Mouse (Mus musculus) CH12.LX (cell line): ENCODE data around the gene Nrp2. TPM values are rescaled to one million over a fixed set of nuclear protein-coding genes. Genes with fewer than 3 reads are reported as not detected.
A peak's percentile ranks its signal among the peaks of the same experiment; 100 is the strongest.

ENCODE experiments used
- DNase-seq: peaks from one replicate; pipeline ENCODE4 v3.0.0-alpha.2; 2013; ENCODE audit errors: extremely low read depth
- H3K27ac ChIP-seq: 2 replicates; pipeline ENCODE4 v1.5.1; 2012; ENCODE audit warnings: low read depth, mild to moderate bottlenecking, control low read depth, moderate library complexity; ENCODE audit not compliant: insufficient read depth
- H3K27me3 ChIP-seq: replicated peaks from 2 replicates; pipeline ENCODE3; 2012; ENCODE audit warnings: inconsistent platforms
- H3K36me3 ChIP-seq, 2 experiments: replicated peaks in 1 of 2; 2 replicates each; pipeline versions ENCODE3 to v1.6.1; 2012; ENCODE audit warnings: inconsistent platforms in 1 of 2, low read length in 1 of 2, mild to moderate bottlenecking in 1 of 2, mixed read lengths in 1 of 2, moderate library complexity in 1 of 2; ENCODE audit not compliant: control insufficient read depth in 1 of 2, insufficient read depth in 1 of 2
- H3K4me1 ChIP-seq, 2 experiments: 2 replicates each; pipeline ENCODE4 v1.6.1; 2012; ENCODE audit warnings: inconsistent platforms in 1 of 2, moderate library complexity in 1 of 2; ENCODE audit not compliant: insufficient read depth in 2 of 2, control insufficient read depth in 1 of 2
- H3K4me2 ChIP-seq: 2 replicates; pipeline ENCODE4 v1.6.1; 2012; ENCODE audit warnings: low read depth, mild to moderate bottlenecking, control low read depth; ENCODE audit not compliant: poor library complexity, insufficient read depth, severe bottlenecking
- H3K4me3 ChIP-seq, 3 experiments: fragments of 150-350 bp in 1 of 3; sonication (generic) in 1 of 3; replicated peaks in 1 of 3; 2 replicates each; pipeline versions ENCODE3 to v1.5.1; 2011 to 2012; ENCODE audit warnings: low read depth in 2 of 3, low read length in 2 of 3, mild to moderate bottlenecking in 2 of 3, moderate library complexity in 2 of 3, control low read depth in 1 of 3, improper control_type of control experiment in 1 of 3, inconsistent platforms in 1 of 3, mixed read lengths in 1 of 3; ENCODE audit not compliant: poor library complexity in 1 of 3
- H3K79me2 ChIP-seq: replicated peaks from 2 replicates; pipeline ENCODE4 v1.6.1; 2012; ENCODE audit warnings: mild to moderate bottlenecking, moderate library complexity; ENCODE audit not compliant: control insufficient read depth, poor library complexity, insufficient read depth, severe bottlenecking; ENCODE audit errors: extremely low read depth
- H3K9ac ChIP-seq: 2 replicates; pipeline ENCODE4 v1.6.1; 2012; ENCODE audit warnings: low read depth, mild to moderate bottlenecking, control low read depth, moderate library complexity; ENCODE audit not compliant: insufficient read depth
- H3K9me3 ChIP-seq: replicated peaks from 2 replicates; pipeline ENCODE3; 2012; ENCODE audit warnings: low read length, inconsistent platforms, mixed read lengths
- BHLHE40 ChIP-seq: IDR thresholded peaks from 2 replicates; pipeline ENCODE4 v1.6.1; 2011; ENCODE audit warnings: mild to moderate bottlenecking, low read depth, low read length, improper control_type of control experiment
- CHD2 ChIP-seq: IDR thresholded peaks from 2 replicates; pipeline ENCODE4 v1.6.1; 2011; ENCODE audit warnings: low read length, improper control_type of control experiment
- CTCF ChIP-seq, 2 experiments: IDR thresholded peaks in 1 of 2; conservative IDR thresholded peaks in 1 of 2; 2 replicates each; pipeline ENCODE4 v1.5.1; 2011 to 2012; ENCODE audit warnings: low read depth in 2 of 2, low read length in 2 of 2, improper control_type of control experiment in 1 of 2, inconsistent platforms in 1 of 2, mild to moderate bottlenecking in 1 of 2, moderate library complexity in 1 of 2
- E2F4 ChIP-seq: IDR thresholded peaks from 2 replicates; pipeline ENCODE4 v1.6.1; 2011; ENCODE audit warnings: low read depth, low read length, improper control_type of control experiment; ENCODE audit not compliant: insufficient replicate concordance
- ELF1 ChIP-seq: IDR thresholded peaks from 2 replicates; pipeline ENCODE4 v1.6.1; 2014; ENCODE audit warnings: low read depth, mild to moderate bottlenecking, inconsistent platforms, low read length, improper control_type of control experiment
- EP300 ChIP-seq: IDR thresholded peaks from 2 replicates; pipeline ENCODE4 v1.6.1; 2011; ENCODE audit warnings: low read length, improper control_type of control experiment
- GABPA ChIP-seq: IDR thresholded peaks from 2 replicates; pipeline ENCODE4 v1.6.1; 2012; ENCODE audit warnings: low read depth, low read length, improper control_type of control experiment, inconsistent platforms; ENCODE audit not compliant: insufficient replicate concordance
- IRF4 ChIP-seq: IDR thresholded peaks from 2 replicates; pipeline ENCODE4 v1.6.1; 2014; ENCODE audit warnings: low read depth, mild to moderate bottlenecking, inconsistent platforms, low read length, improper control_type of control experiment
- JUN ChIP-seq: IDR thresholded peaks from 2 replicates; pipeline ENCODE4 v1.6.1; 2011; ENCODE audit warnings: low read depth, mild to moderate bottlenecking, low read length, improper control_type of control experiment, moderate library complexity; ENCODE audit not compliant: insufficient read depth
- MAX ChIP-seq: IDR thresholded peaks from 2 replicates; pipeline ENCODE4 v1.6.1; 2011; ENCODE audit warnings: low read length, improper control_type of control experiment
- MAZ ChIP-seq: IDR thresholded peaks from 2 replicates; pipeline ENCODE4 v1.6.1; 2012; ENCODE audit warnings: low read depth, mild to moderate bottlenecking, inconsistent platforms, low read length, improper control_type of control experiment, moderate library complexity
- MEF2A ChIP-seq: IDR thresholded peaks from 2 replicates; pipeline ENCODE4 v1.6.1; 2014; ENCODE audit warnings: low read depth, mild to moderate bottlenecking, inconsistent platforms, low read length, improper control_type of control experiment, borderline replicate concordance
- MXI1 ChIP-seq: IDR thresholded peaks from 2 replicates; pipeline ENCODE4 v1.6.1; 2011; ENCODE audit warnings: mild to moderate bottlenecking, low read depth, low read length, improper control_type of control experiment
- MYC ChIP-seq: IDR thresholded peaks from 2 replicates; pipeline ENCODE4 v1.6.1; 2011; ENCODE audit warnings: low read depth, mild to moderate bottlenecking, improper control_type of control experiment, low read length
- NELFE ChIP-seq: IDR thresholded peaks from 2 replicates; pipeline ENCODE4 v1.6.1; 2011; ENCODE audit warnings: low read depth, low read length, improper control_type of control experiment
- NRF1 ChIP-seq: IDR thresholded peaks from 2 replicates; pipeline ENCODE4 v1.6.1; 2014; ENCODE audit warnings: low read depth, mild to moderate bottlenecking, inconsistent platforms, low read length, improper control_type of control experiment, moderate library complexity
- PAX5 ChIP-seq: IDR thresholded peaks from 2 replicates; pipeline ENCODE4 v1.6.1; 2012; ENCODE audit warnings: low read length, inconsistent platforms, mixed read lengths
- POLR2A ChIP-seq: IDR thresholded peaks from 2 replicates; pipeline ENCODE4 v1.6.1; 2011; ENCODE audit warnings: low read depth, mild to moderate bottlenecking, improper control_type of control experiment, low read length
- POLR2AphosphoS2 ChIP-seq: IDR thresholded peaks from 2 replicates; pipeline ENCODE4 v1.6.1; 2011; ENCODE audit warnings: low read depth, low read length, improper control_type of control experiment
- RAD21 ChIP-seq: IDR thresholded peaks from 2 replicates; pipeline ENCODE4 v1.6.1; 2011; ENCODE audit warnings: low read depth, mild to moderate bottlenecking, low read length, improper control_type of control experiment, moderate library complexity
- RCOR1 ChIP-seq: conservative IDR thresholded peaks from 2 replicates; pipeline ENCODE4 v1.6.1; 2012; ENCODE audit warnings: low read depth, mild to moderate bottlenecking, inconsistent platforms, low read length, improper control_type of control experiment
- TBP ChIP-seq: conservative IDR thresholded peaks from 2 replicates; pipeline ENCODE4 v1.6.1; 2011; ENCODE audit warnings: low read depth, low read length, improper control_type of control experiment
- TCF12 ChIP-seq: IDR thresholded peaks from 2 replicates; pipeline ENCODE4 v1.6.1; 2014; ENCODE audit warnings: low read depth, mild to moderate bottlenecking, inconsistent platforms, low read length, improper control_type of control experiment
- UBTF ChIP-seq: IDR thresholded peaks from 2 replicates; pipeline ENCODE4 v1.6.1; 2012; ENCODE audit warnings: low read depth, mild to moderate bottlenecking, inconsistent platforms, low read length, improper control_type of control experiment, moderate library complexity
- USF1 ChIP-seq: IDR thresholded peaks from 2 replicates; pipeline ENCODE4 v1.6.1; 2014; ENCODE audit warnings: low read depth, mild to moderate bottlenecking, inconsistent platforms, low read length, improper control_type of control experiment
- USF2 ChIP-seq: conservative IDR thresholded peaks from 2 replicates; pipeline ENCODE4 v1.6.1; 2011; ENCODE audit warnings: low read depth, low read length, improper control_type of control experiment
- ZC3H11A ChIP-seq: IDR thresholded peaks from 2 replicates; pipeline ENCODE4 v1.6.1; 2012; ENCODE audit warnings: low read depth, mild to moderate bottlenecking, inconsistent platforms, low read length, improper control_type of control experiment
- ZKSCAN1 ChIP-seq: IDR thresholded peaks from 2 replicates; pipeline ENCODE4 v1.6.1; 2012; ENCODE audit warnings: low read depth, inconsistent platforms, low read length, improper control_type of control experiment, borderline replicate concordance
- ZMIZ1 ChIP-seq: IDR thresholded peaks from 2 replicates; pipeline ENCODE4 v1.6.1; 2012; ENCODE audit warnings: low read depth, mild to moderate bottlenecking, inconsistent platforms, low read length, improper control_type of control experiment
- dilution Hi-C: fragments of 300-500 bp; cut with MboI; formaldehyde crosslinking; loops from 2 replicates; pipeline ENCODE4 v1.14.3; 2020; ENCODE audit warnings: low sequenced_read_pairs; ENCODE audit not compliant: extremely low pct_unique_long_range_greater_than_20kb, extremely low pct_ligation_motif_present
- in situ Hi-C: fragments of 300-500 bp; cut with MboI; formaldehyde crosslinking; loops from 3 replicates; pipeline ENCODE4 v1.14.3; 2019; ENCODE audit warnings: low sequenced_read_pairs, low pct_ligation_motif_present, low pct_unique_long_range_greater_than_20kb, mixed read lengths
- polyA plus RNA-seq: library from polyadenylated mRNA; unstranded; fragments of >175 nt; gene quantifications from 2 replicates; pipeline ENCODE4 v1.2.1, GENCODE M21; 2012; ENCODE audit warnings: low read depth; ENCODE audit not compliant: insufficient read length
- total RNA-seq, 2 experiments: library from RNA; depleted of rRNA; stranded (reverse); fragments of 300-350 nt in 1 of 2; fragments of >200 nt in 1 of 2; gene quantifications; 2 replicates each; pipeline ENCODE4 v1.2.3; 2012 to 2014

The Nrp2 gene
- total and polyA plus RNA-seq, 3 experiments = 16.4 to 24.4 (median 17.3) TPM

DNA sequence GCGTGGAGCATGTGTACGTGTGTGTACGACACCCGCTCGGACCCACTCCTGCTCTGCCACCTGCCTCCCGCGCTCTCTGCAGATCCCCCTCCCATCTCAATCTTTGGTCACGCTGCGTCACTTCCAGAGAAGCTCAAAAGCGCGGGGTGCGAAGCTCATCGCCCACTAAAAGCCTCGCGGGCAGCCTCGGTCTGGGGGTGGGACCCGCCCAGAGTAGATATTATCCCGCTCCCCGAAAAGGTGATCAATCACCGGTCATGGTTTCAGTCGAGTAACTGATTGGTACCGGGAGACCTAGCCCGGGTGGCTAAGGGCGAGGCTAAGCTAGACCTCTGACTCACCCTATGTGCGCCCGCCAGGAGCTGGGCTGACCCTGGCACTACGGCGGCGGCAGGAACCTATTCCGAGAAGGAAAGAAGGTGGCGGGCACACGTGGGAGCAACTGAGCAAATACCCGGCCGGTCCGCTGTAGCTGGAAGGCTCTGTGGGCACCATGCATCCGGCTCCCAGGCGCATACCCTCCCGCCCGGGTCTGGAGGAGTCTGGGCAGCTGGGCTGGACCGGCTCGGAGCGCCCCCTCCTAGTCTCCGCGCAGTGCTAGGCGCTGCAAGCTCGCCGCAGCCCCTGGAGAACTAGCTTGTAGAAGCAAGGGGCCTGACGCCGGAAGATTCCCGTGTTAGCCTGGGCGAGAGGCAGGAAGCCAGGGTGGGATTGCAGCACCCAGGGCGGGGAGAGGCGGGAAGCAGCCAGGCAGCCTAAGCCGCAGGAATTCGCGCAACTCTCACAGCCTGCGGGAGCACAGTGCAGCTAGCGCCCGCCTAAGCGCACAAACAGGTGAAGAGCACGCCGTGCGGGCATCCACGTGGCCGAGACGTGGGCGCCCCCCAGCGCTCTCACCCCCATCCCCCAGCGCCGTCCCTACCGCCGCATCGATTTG, 3.3 kb downstream of the Nrp2 start:
- TF ChIP-seq JUN (no peak), MAZ (no peak), RCOR1 (no peak), ZC3H11A (no peak), POLR2A (peak; percentile 66), TBP (peak; percentile 54; the same call in 1 of the 2 replicates), USF1 (no peak; the same call in 1 of the 2 replicates), ZMIZ1 (no peak; the same call in 1 of the 2 replicates), IRF4 (no peak), TCF12 (peak; percentile 28; the same call in 1 of the 2 replicates), POLR2AphosphoS2 (no peak; the same call in 1 of the 2 replicates), GABPA (no peak), CHD2 (no peak), E2F4 (no peak), NELFE (peak; percentile 17; the same call in 1 of the 2 replicates), UBTF (peak; percentile 48; the same call in 1 of the 2 replicates), MYC (peak; percentile 95), PAX5 (no peak), RAD21 (no peak; the same call in none of the 2 replicates), MAX (peak; percentile 96), NRF1 (no peak), BHLHE40 (peak; percentile 67), USF2 (no peak), ZKSCAN1 (no peak), MXI1 (peak; percentile 96), ELF1 (no peak), CTCF (conservative IDR thresholded peaks at IDR 0.05 in 1 of 2, IDR thresholded peaks at IDR 0.05 in 1 of 2; ENCODE audit: low read depth in 2 of 2, low read length in 2 of 2) (no peak; a peak in 1 of 4 replicates), MEF2A (0 out of 2 replicates have a peak, but pooled peaks have one; percentile 8), EP300 (no peak)
- H3K79me2 ChIP-seq = peaks cover 35% of the 10 kb centered on the region
- H3K9me3 ChIP-seq = no peaks in the 10 kb centered on the region
- H3K9ac ChIP-seq = peak overlapping the region; percentile 76
- peak overlapping the region; percentile 67 to 75 (median 73) for H3K4me3 ChIP-seq
- peak; percentile 64 for DNase-seq
- peaks cover 0 to 10% of the 10 kb centered on the region in 2 experiments for H3K36me3 ChIP-seq
- peaks cover 4 to 48% of the 10 kb centered on the region in 2 experiments for H3K4me1 ChIP-seq
- in situ Hi-C loops (loop anchor here (25.0 kb wide), 3 partner anchors 519 to 1569 kb away; no protein-coding TSS in a partner anchor), dilution Hi-C loops (no loop called here)
- H3K27ac ChIP-seq = peak overlapping the region; percentile 8
- peak overlapping the region; percentile 59 for H3K4me2 ChIP-seq
- no peaks in the 10 kb centered on the region for H3K27me3 ChIP-seq
